Mouse (Mus musculus) myocyte (in vitro differentiated cells): ENCODE data around the gene Asb17.

Experiments
- CEBPB ChIP-seq: IDR thresholded peaks from 2 replicates; pipeline ENCODE4 v1.6.1; 2011; ENCODE audit warnings: mild to moderate bottlenecking, moderate library complexity; ENCODE audit not compliant: poor library complexity, insufficient read depth, severe bottlenecking
- E2F4 ChIP-seq: IDR thresholded peaks from one replicate; pipeline ENCODE4 v1.6.1; 2011; ENCODE audit warnings: mild to moderate bottlenecking, control low read depth, moderate library complexity; ENCODE audit not compliant: insufficient read depth
- MAX ChIP-seq: IDR thresholded peaks from one replicate; pipeline ENCODE4 v1.6.1; 2011; ENCODE audit warnings: low read depth, mild to moderate bottlenecking, control low read depth
- MYOG ChIP-seq, 3 experiments: IDR thresholded peaks; one replicate each; pipeline ENCODE4 v1.6.1; 2011; ENCODE audit warnings: control low read depth in 2 of 3, low read depth in 2 of 3, mild to moderate bottlenecking in 2 of 3; ENCODE audit not compliant: insufficient read length in 2 of 3, control insufficient read depth in 1 of 3, insufficient read depth in 1 of 3
- POLR2A ChIP-seq: IDR thresholded peaks from one replicate; pipeline ENCODE4 v1.6.1; 2011; ENCODE audit warnings: low read depth, mild to moderate bottlenecking, control low read depth, moderate library complexity; ENCODE audit not compliant: insufficient read length
- POLR2AphosphoS2 ChIP-seq: IDR thresholded peaks from one replicate; pipeline ENCODE4 v1.6.1; 2011; ENCODE audit warnings: low read depth, control low read depth; ENCODE audit not compliant: insufficient read length
- TCF3 ChIP-seq: IDR thresholded peaks from one replicate; pipeline ENCODE4 v1.6.1; 2011; ENCODE audit warnings: low read depth, control low read depth; ENCODE audit not compliant: insufficient read length
- USF1 ChIP-seq: IDR thresholded peaks from one replicate; pipeline ENCODE4 v1.6.1; 2011; ENCODE audit warnings: low read depth, mild to moderate bottlenecking, control low read depth, moderate library complexity

DNA sequence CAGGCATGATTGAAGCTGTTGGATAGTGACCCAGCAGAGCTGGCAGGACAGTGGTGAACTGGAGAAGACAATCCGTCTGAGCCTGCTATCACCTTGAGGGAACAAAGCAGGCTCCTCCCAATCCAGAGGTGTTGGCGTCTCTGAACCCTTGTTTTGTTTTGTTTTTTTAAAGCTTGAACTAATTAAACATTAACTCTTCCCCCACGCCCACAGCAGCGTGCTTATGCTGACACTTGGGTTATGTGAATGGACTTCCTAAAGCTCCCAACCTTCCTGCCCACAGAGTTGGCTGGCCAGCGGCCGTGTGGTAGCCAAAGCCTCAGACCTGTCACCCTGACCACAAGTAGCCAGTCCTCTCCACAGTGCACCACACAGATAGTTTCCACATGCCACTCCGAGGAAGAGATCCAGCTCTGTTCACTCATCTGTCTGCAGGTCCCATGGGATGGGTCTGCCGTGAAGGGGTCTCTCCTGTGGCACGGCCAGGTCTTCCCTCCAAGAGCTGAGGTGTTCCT lies 26.6 kb upstream of the Asb17 start:
- no peak for TF ChIP-seq POLR2A
- no peak for TF ChIP-seq CEBPB
- no peak for TF ChIP-seq USF1
- TF ChIP-seq MAX: no peak
- TF ChIP-seq POLR2AphosphoS2: no peak
- TF ChIP-seq TCF3: no peak
- no peak for TF ChIP-seq E2F4
- no peak for TF ChIP-seq MYOG (IDR thresholded peaks at IDR 0.05; ENCODE audit: control insufficient read depth in 1 of 3, insufficient read depth in 1 of 3, insufficient read length in 2 of 3, low read depth in 2 of 3)
